Mouse (Mus musculus) stomach, postnatal 0 days (tissue): ENCODE measurements at regions not wholly inside any gene's neighbourhood (a gene's known extent, or its start where the extent isn't known, plus 50 kb on each side); places are given as distances from the start of the nearest gene placed in this dataset.

Source experiments
- CTCF ChIP-seq: IDR thresholded peaks from 2 replicates; pipeline ENCODE4 v1.5.1; 2016; ENCODE audit warnings: antibody characterized with exemption, low read depth, mild to moderate bottlenecking, moderate library complexity
- EP300 ChIP-seq: optimal IDR thresholded peaks from 2 replicates; pipeline ENCODE3; 2016; ENCODE audit warnings: antibody characterized with exemption

GRCm38 (mm10) chr2:114763276-114763675, 108.5 kb upstream of the Dph6 start:
- TF ChIP-seq CTCF (no peak), EP300 (no peak)
